Mouse (Mus musculus): ENCODE measurements around the gene Snx30. TPM values are rescaled to one million over a fixed set of nuclear protein-coding genes. Genes with fewer than 3 reads are reported as not detected.
"Not testable (repeated sequence)": the region's sequence is repeated elsewhere in the genome, so short reads cannot be mapped to it uniquely, and the experiment has no call there.

Gene Snx30
- polyA plus RNA-seq, 1 experiment from 2014 or later = 8.5 TPM

DNA sequence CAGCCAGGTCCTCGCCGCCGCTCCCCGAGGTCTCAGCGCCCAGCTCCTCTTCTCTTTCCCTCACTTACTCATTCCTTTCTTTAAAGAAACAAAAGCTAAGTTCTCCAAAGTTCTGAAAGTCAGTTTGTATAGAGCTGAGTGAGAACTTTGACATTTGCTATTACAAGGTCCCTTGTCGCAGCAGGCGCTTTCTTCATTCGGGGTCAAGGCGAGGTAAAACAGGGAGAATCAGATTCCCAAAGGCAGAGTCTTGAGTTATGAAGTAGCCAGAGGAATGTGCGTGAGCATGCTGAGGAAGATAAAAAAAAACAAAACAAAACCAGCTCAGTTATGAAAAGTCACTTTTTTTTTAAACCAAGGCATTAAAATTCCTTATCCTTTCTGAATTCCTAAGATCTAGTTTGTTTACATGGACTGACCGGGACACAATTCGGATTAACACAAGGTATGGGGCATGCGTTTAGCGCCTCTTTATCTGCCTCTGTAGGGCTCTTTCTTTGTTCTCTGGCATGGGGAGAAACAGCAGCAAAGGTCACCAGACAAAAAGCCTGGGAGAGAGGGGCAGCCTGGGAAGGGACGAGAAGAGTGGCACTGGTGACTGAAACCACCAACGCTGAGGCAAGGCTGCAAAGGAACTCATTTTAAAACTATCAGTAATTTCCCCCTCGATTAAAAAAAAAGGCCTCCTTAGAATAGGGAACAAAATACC is 33.3 kb upstream of the Snx30 start:
- no peak for ATAC-seq (ENCODE audit: insufficient number of reproducible peaks, insufficient read depth, low FRiP score, low TSS enrichment, low read depth)
- Histone ChIP-seq H3K9me3 (no peaks in the 10 kb centered on the region), H3K4me1 (replicated peaks) (no peaks in the 10 kb centered on the region), H3K4me3 (replicated peaks) (no peak overlapping the region), H3K9ac (replicated peaks) (no peak overlapping the region), H3K27ac (no peak overlapping the region), H3K36me3 (peaks cover 64% of the 10 kb centered on the region), H3K4me2 (no peak overlapping the region), H3K27me3 (no peaks in the 10 kb centered on the region)
- WGBS = 87% methylated on average over 17 of the region's 17 CpGs

DNA sequence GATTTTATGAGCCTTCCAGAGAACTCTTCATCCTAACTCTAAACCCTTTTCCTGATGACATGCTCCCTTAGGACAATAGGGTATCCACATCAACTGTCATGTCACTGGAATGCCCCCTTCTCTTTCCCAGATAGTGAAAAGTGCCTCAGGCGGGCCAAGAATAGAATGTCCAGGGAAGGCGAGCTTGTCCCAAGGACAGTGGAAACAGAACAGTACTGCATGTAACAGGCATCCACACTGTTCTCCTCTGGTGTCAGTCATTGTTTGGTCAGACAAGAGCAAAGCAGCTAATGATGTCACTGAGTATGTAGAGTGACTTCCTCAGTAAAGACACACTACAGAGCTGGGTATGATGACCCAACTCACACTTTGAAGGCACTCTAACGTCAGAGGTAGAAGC is 27.8 kb upstream of the Snx30 start:
- no peak for ATAC-seq (ENCODE audit: insufficient number of reproducible peaks, insufficient read depth, low FRiP score, low TSS enrichment, low read depth)
- Histone ChIP-seq H3K4me2 (no peak overlapping the region), H3K4me1 (replicated peaks) (peaks cover 6% of the 10 kb centered on the region), H3K27ac (no peak overlapping the region), H3K9ac (replicated peaks) (no peak overlapping the region), H3K27me3 (no peaks in the 10 kb centered on the region), H3K9me3 (no peaks in the 10 kb centered on the region), H3K36me3 (peaks cover 44% of the 10 kb centered on the region), H3K4me3 (replicated peaks) (no peak overlapping the region)
- 84% methylated on average over 3 of the region's 3 CpGs for whole genome bisulfite sequencing

GRCm38 (mm10) chr4:59780568-59780967 is 25.1 kb upstream of the Snx30 start:
- no peak for ATAC-seq (ENCODE audit: insufficient number of reproducible peaks, insufficient read depth, low FRiP score, low TSS enrichment, low read depth)
- no peak overlapping the region for H3K9ac ChIP-seq (replicated peaks)
- H3K4me1 ChIP-seq (replicated peaks) = peaks cover 6% of the 10 kb centered on the region
- H3K27ac ChIP-seq = no peak overlapping the region
- 39% methylated on average over 1 of the region's 1 CpGs for WGBS
- no peak overlapping the region for H3K4me3 ChIP-seq (replicated peaks)
- no peak overlapping the region for H3K4me2 ChIP-seq
- H3K9me3 ChIP-seq = no peaks in the 10 kb centered on the region
- no peaks in the 10 kb centered on the region for H3K27me3 ChIP-seq
- H3K36me3 ChIP-seq = peaks cover 23% of the 10 kb centered on the region; the same call in 1 of the 2 replicates

- Histone ChIP-seq H3K4me1 (replicated peaks) (peaks cover 6% of the 10 kb centered on the region), H3K9me3 (no peaks in the 10 kb centered on the region), H3K9ac (replicated peaks) (peak overlapping the region; percentile 81), H3K27me3 (no peaks in the 10 kb centered on the region), H3K4me3 (replicated peaks) (peak overlapping the region; percentile 93), H3K36me3 (peaks cover 10% of the 10 kb centered on the region; the same call in 1 of the 2 replicates), H3K4me2 (peak overlapping the region; percentile 85), H3K27ac (peak overlapping the region; percentile 77)
- peak; percentile 43 for ATAC-seq (ENCODE audit: insufficient number of reproducible peaks, insufficient read depth, low FRiP score, low TSS enrichment, low read depth)
- under 1% methylated on average over 47 of the region's 47 CpGs for WGBS
Measured at GRCm38 (mm10) chr4:59782853-59783684, 22.6 kb upstream of the Snx30 start.

GRCm38 (mm10) chr4:59783685-59784279 is 21.9 kb upstream of the Snx30 start:
- WGBS = 1% methylated on average over 36 of the region's 36 CpGs
- H3K9me3 ChIP-seq = no peaks in the 10 kb centered on the region

GRCm38 (mm10) chr4:59785412-59785811 is 20.2 kb upstream of the Snx30 start:
- Histone ChIP-seq H3K9ac (replicated peaks) (no peak overlapping the region), H3K9me3 (no peaks in the 10 kb centered on the region), H3K4me3 (replicated peaks) (no peak overlapping the region), H3K36me3 (no peaks in the 10 kb centered on the region), H3K27me3 (no peaks in the 10 kb centered on the region), H3K4me1 (replicated peaks) (peaks cover 6% of the 10 kb centered on the region), H3K4me2 (no peak overlapping the region), H3K27ac (no peak overlapping the region)
- ATAC-seq (ENCODE audit: insufficient number of reproducible peaks, insufficient read depth, low FRiP score, low TSS enrichment, low read depth) = no peak
- WGBS = 32% methylated on average over 2 of the region's 2 CpGs

More at GRCm38 (mm10) chr4:59783685-59784279, 21.9 kb upstream of the Snx30 start:
- H3K4me2 ChIP-seq = peak overlapping the region; percentile 85
- peak; percentile 97 for ATAC-seq (ENCODE audit: insufficient number of reproducible peaks, insufficient read depth, low FRiP score, low TSS enrichment, low read depth)
- 0 out of 2 replicates have a peak, but pooled peaks cover 4% of the 10 kb centered on the region for H3K36me3 ChIP-seq
- peak overlapping the region; percentile 93 for H3K4me3 ChIP-seq (replicated peaks)
- H3K9ac ChIP-seq (replicated peaks) = peak overlapping the region; percentile 81
- H3K4me1 ChIP-seq (replicated peaks) = peaks cover 6% of the 10 kb centered on the region
- H3K27ac ChIP-seq = peak overlapping the region; percentile 77
- no peaks in the 10 kb centered on the region for H3K27me3 ChIP-seq

- H3K27ac ChIP-seq = no peak overlapping the region
- ATAC-seq (ENCODE audit: insufficient number of reproducible peaks, insufficient read depth, low FRiP score, low TSS enrichment, low read depth) = no peak
- no peak overlapping the region for H3K4me3 ChIP-seq (replicated peaks)
- H3K27me3 ChIP-seq = no peaks in the 10 kb centered on the region
- no peak overlapping the region for H3K4me2 ChIP-seq
- under 1% methylated on average over 7 of the region's 7 CpGs for WGBS
- no peak overlapping the region for H3K9ac ChIP-seq (replicated peaks)
- peaks cover 6% of the 10 kb centered on the region for H3K4me1 ChIP-seq (replicated peaks)
- H3K36me3 ChIP-seq = no peaks in the 10 kb centered on the region
- H3K9me3 ChIP-seq = no peaks in the 10 kb centered on the region
Measured at GRCm38 (mm10) chr4:59786661-59787060, 19.0 kb upstream of the Snx30 start.

DNA sequence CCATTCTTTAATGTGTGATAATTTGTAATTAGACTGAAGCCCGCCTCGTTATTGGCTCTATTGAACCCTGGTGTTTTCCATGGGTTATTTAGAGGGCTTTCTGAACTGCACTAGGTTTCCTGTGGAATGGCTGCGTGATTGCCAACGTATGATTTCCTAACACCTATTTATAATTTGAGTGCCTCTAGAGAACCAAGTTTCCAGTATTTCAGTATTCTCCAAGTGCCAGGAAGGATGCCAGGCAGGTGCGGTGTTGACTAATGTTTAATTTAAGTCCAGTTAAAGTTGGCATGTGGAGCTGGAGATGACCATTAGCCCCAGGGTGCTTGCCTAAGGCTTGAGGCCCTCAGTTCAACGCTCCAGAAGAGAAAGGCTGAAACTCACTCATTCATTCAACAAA is 18.5 kb upstream of the Snx30 start:
- H3K9ac ChIP-seq (replicated peaks) = no peak overlapping the region
- H3K4me3 ChIP-seq (replicated peaks) = no peak overlapping the region
- H3K27me3 ChIP-seq = no peaks in the 10 kb centered on the region
- H3K36me3 ChIP-seq = no peaks in the 10 kb centered on the region
- ATAC-seq (ENCODE audit: insufficient number of reproducible peaks, insufficient read depth, low FRiP score, low TSS enrichment, low read depth) = no peak
- peaks cover 5% of the 10 kb centered on the region for H3K4me1 ChIP-seq (replicated peaks)
- WGBS = 65% methylated on average over 6 of the region's 6 CpGs
- H3K27ac ChIP-seq = no peak overlapping the region
- no peaks in the 10 kb centered on the region for H3K9me3 ChIP-seq
- H3K4me2 ChIP-seq = no peak overlapping the region

- Histone ChIP-seq H3K27me3 (no peaks in the 10 kb centered on the region), H3K36me3 (no peaks in the 10 kb centered on the region), H3K9ac (replicated peaks) (no peak overlapping the region), H3K9me3 (no peaks in the 10 kb centered on the region), H3K27ac (no peak overlapping the region), H3K4me3 (replicated peaks) (no peak overlapping the region), H3K4me2 (no peak overlapping the region), H3K4me1 (replicated peaks) (no peaks in the 10 kb centered on the region)
- ATAC-seq (ENCODE audit: insufficient number of reproducible peaks, insufficient read depth, low FRiP score, low TSS enrichment, low read depth) = no peak
Measured at GRCm38 (mm10) chr4:59789015-59789414, 16.6 kb upstream of the Snx30 start.

- H3K4me3 ChIP-seq (replicated peaks); H3K27me3 ChIP-seq; H3K27ac ChIP-seq; H3K9me3 ChIP-seq; ATAC-seq (ENCODE audit: insufficient number of reproducible peaks, insufficient read depth, low FRiP score, low TSS enrichment, low read depth); H3K9ac ChIP-seq (replicated peaks); H3K4me2 ChIP-seq; H3K4me1 ChIP-seq (replicated peaks); H3K36me3 ChIP-seq: not testable (repeated sequence)
- WGBS = 90% methylated on average over 2 of the region's 2 CpGs
Measured at GRCm38 (mm10) chr4:59793626-59794025, 12.0 kb upstream of the Snx30 start.

GRCm38 (mm10) chr4:59794116-59794515 is 11.5 kb upstream of the Snx30 start:
- no peaks in the 10 kb centered on the region for H3K27me3 ChIP-seq
- H3K9me3 ChIP-seq = no peaks in the 10 kb centered on the region
- H3K4me3 ChIP-seq (replicated peaks) = no peak overlapping the region
- H3K4me1 ChIP-seq (replicated peaks) = no peaks in the 10 kb centered on the region
- H3K36me3 ChIP-seq = no peaks in the 10 kb centered on the region
- no peak for ATAC-seq (ENCODE audit: insufficient number of reproducible peaks, insufficient read depth, low FRiP score, low TSS enrichment, low read depth)
- H3K27ac ChIP-seq = no peak overlapping the region
- H3K4me2 ChIP-seq = no peak overlapping the region
- H3K9ac ChIP-seq (replicated peaks) = no peak overlapping the region
- WGBS = 71% methylated on average over 2 of the region's 2 CpGs
